Mouse (Mus musculus) left cerebral cortex, postnatal 4 days (tissue): ENCODE data around the gene Ucp2. TPM values are rescaled to one million over a fixed set of nuclear protein-coding genes. Genes with fewer than 3 reads are reported as not detected.

ENCODE experiments used
- DNase-seq: peaks from one replicate; pipeline ENCODE4 v3.0.0-alpha.2; 2022
- intact Hi-C: fragments of 180-260 bp; cut with DNase I; formaldehyde crosslinking; loops from one replicate; pipeline ENCODE4 v1.15.1; 2025
- total RNA-seq, 2 experiments: library from RNA; stranded (reverse); gene quantifications; 2 replicates each; pipeline ENCODE4 v1.2.3; 2021

Gene Ucp2
- total RNA-seq, 2 experiments from 2014 or later = 46.2 to 47.2 TPM

- no peak for DNase-seq
- intact Hi-C loops = no loop called here
Observed at GRCm38 (mm10) chr7:100547631-100548030, 54.5 kb downstream of the Ucp2 start.

- intact Hi-C loops = no loop called here
- DNase-seq = no peak
Observed at GRCm38 (mm10) chr7:100549796-100550195, 56.7 kb downstream of the Ucp2 start.

- peak; percentile 36 for DNase-seq
Observed at GRCm38 (mm10) chr7:100550338-100551007, 57.3 kb downstream of the Ucp2 start.

More at GRCm38 (mm10) chr7:100550338-100551007, 57.3 kb downstream of the Ucp2 start:
- intact Hi-C loops = no loop called here

Other genes starting within 250 kb of the Ucp2 start
- gene P4ha3, start 207.8 kb upstream of the Ucp2 start, total RNA-seq = 1 to 10 TPM; 6.8 to 8.7 TPM
- gene C2cd3, start 121.1 kb upstream of the Ucp2 start, total RNA-seq = 10 to 100 TPM; 19.2 to 22.8 TPM
- 100 to 1,000 TPM; 103 to 108 TPM for gene Ppme1, start 121.0 kb upstream of the Ucp2 start, total RNA-seq
- gene Ucp3, start 20.3 kb upstream of the Ucp2 start, total RNA-seq = under 1 TPM in 1 of 2 experiments, not detected in 1; 0.28 TPM
- gene Dnajb13, start 21.6 kb downstream of the Ucp2 start, total RNA-seq = under 1 TPM; 0.38 to 0.62 TPM
- gene Coa4, start 43.7 kb downstream of the Ucp2 start, total RNA-seq = 1 to 10 TPM; 8.9 to 9.0 TPM
- 100 to 1,000 TPM; 298 to 307 TPM for gene Rab6a, start 114.1 kb downstream of the Ucp2 start, total RNA-seq
- 10 to 100 TPM; 44.9 to 47.4 TPM for gene Mrpl48, start 115.0 kb downstream of the Ucp2 start, total RNA-seq
- 10 to 100 TPM; 11.6 to 14.3 TPM for gene Plekhb1, start 169.1 kb downstream of the Ucp2 start, total RNA-seq
- gene Fam168a, start 213.3 kb downstream of the Ucp2 start, total RNA-seq = 100 to 1,000 TPM; 240 to 242 TPM